Mouse (Mus musculus) heart, embryonic 16.5 days (tissue): ENCODE data around the gene Pdzrn3. TPM values are rescaled to one million over a fixed set of nuclear protein-coding genes. Genes with fewer than 3 reads are reported as not detected.
A peak's percentile ranks its signal among the peaks of the same experiment; 100 is the strongest.

ENCODE experiments used
- ATAC-seq: fragments of 200-750 bp; cut with Nextera tagmentation; replicated peaks from 2 replicates; pipeline ENCODE4 v1.8.0; 2017; ENCODE audit warnings: moderate number of reproducible peaks; ENCODE audit not compliant: insufficient read depth, low FRiP score; ENCODE audit errors: extremely low read depth
- H3K27ac ChIP-seq: fragments of 300-500 bp; sonication (generic); 2 replicates; pipeline ENCODE4 v1.5.1; 2014; ENCODE audit warnings: mild to moderate bottlenecking, low read length, control low read depth, moderate library complexity
- H3K27me3 ChIP-seq: fragments of 300-500 bp; sonication (generic); 2 replicates; pipeline ENCODE4 v1.6.1; 2014; ENCODE audit warnings: low read length, mixed read lengths; ENCODE audit not compliant: control insufficient read depth, insufficient read depth
- H3K36me3 ChIP-seq: fragments of 300-500 bp; sonication (generic); 2 replicates; pipeline ENCODE4 v1.6.1; 2014; ENCODE audit not compliant: control insufficient read depth, insufficient read depth
- H3K4me1 ChIP-seq: fragments of 300-500 bp; sonication (generic); 2 replicates; pipeline ENCODE4 v1.6.1; 2014; ENCODE audit warnings: low read length, mixed read lengths; ENCODE audit not compliant: control insufficient read depth, insufficient read depth
- H3K4me2 ChIP-seq: fragments of 300-500 bp; sonication (generic); 2 replicates; pipeline ENCODE4 v1.6.1; 2014; ENCODE audit warnings: low read depth, mild to moderate bottlenecking, control low read depth, low read length
- H3K4me3 ChIP-seq: fragments of 300-500 bp; sonication (generic); 2 replicates; pipeline ENCODE4 v1.5.1; 2014; ENCODE audit warnings: mild to moderate bottlenecking, control low read depth, low read length
- H3K9ac ChIP-seq: fragments of 300-500 bp; sonication (generic); 2 replicates; pipeline ENCODE4 v1.6.1; 2014; ENCODE audit warnings: low read length, control low read depth
- H3K9me3 ChIP-seq: fragments of 300-500 bp; sonication (generic); replicated peaks from 2 replicates; pipeline ENCODE4 v1.6.1; 2016; ENCODE audit warnings: low read length; ENCODE audit not compliant: control insufficient read depth
- WGBS: fragments of 180-500 bp; shearing (Covaris S2); extraction: QIAGEN DNeasy Blood & Tissue Kit; methylation state at CpG from one replicate; pipeline ENCODE4 v1.1.7; 2014; 5-methylcytosine and 5-hydroxymethylcytosine counted together
- polyA plus RNA-seq: library from polyadenylated mRNA; unstranded; fragments of >200 nt; fragmentation: Nextera tagmentation; extraction: Ambion mirVana; gene quantifications from 2 replicates; pipeline ENCODE4 v1.2.1, GENCODE M21; 2015

The Pdzrn3 gene
- polyA plus RNA-seq, 1 experiment from 2014 or later = 13.1 TPM

GRCm38 (mm10) chr6:101376049-101376448, 1.6 kb downstream of the Pdzrn3 start:
- no peaks in the 10 kb centered on the region for H3K27me3 ChIP-seq
- WGBS = 26% methylated on average over 10 of the region's 10 CpGs
- peak overlapping the region; percentile 86 for H3K27ac ChIP-seq
- peaks cover 19% of the 10 kb centered on the region for H3K4me1 ChIP-seq
- peak overlapping the region; percentile 87 for H3K4me2 ChIP-seq
- no peaks in the 10 kb centered on the region for H3K36me3 ChIP-seq
- H3K4me3 ChIP-seq = peak overlapping the region; percentile 64
- ATAC-seq = no peak
- H3K9ac ChIP-seq = peak overlapping the region; percentile 77
- H3K9me3 ChIP-seq = no peaks in the 10 kb centered on the region

- 0 out of 2 replicates have a peak, but pooled peaks cover 2% of the 10 kb centered on the region for H3K36me3 ChIP-seq
- peak; percentile 46; the same call in 1 of the 2 replicates for ATAC-seq
- 2% methylated on average over 7 of the region's 7 CpGs for WGBS
Measured at GRCm38 (mm10) chr6:101374721-101375120, 3.0 kb downstream of the Pdzrn3 start.

GRCm38 (mm10) chr6:101374186-101374585, 3.5 kb downstream of the Pdzrn3 start:
- peak overlapping the region; percentile 92 for H3K27ac ChIP-seq
- H3K4me2 ChIP-seq = peak overlapping the region; percentile 87
- no peaks in the 10 kb centered on the region for H3K27me3 ChIP-seq
- ATAC-seq = no peak
- 0 out of 2 replicates have a peak, but pooled peaks cover 2% of the 10 kb centered on the region for H3K36me3 ChIP-seq
- WGBS = 67% methylated on average over 1 of the region's 1 CpGs
- H3K9me3 ChIP-seq = no peaks in the 10 kb centered on the region
- peak overlapping the region; percentile 45 for H3K4me3 ChIP-seq
- peak overlapping the region; percentile 61 for H3K9ac ChIP-seq
- peaks cover 24% of the 10 kb centered on the region for H3K4me1 ChIP-seq

More at GRCm38 (mm10) chr6:101374721-101375120, 3.0 kb downstream of the Pdzrn3 start:
- peak overlapping the region; percentile 92 for H3K27ac ChIP-seq
- peak overlapping the region; percentile 45 for H3K4me3 ChIP-seq
- peak overlapping the region; percentile 87 for H3K4me2 ChIP-seq
- peak overlapping the region; percentile 70 for H3K9ac ChIP-seq
- H3K9me3 ChIP-seq = no peaks in the 10 kb centered on the region
- H3K27me3 ChIP-seq = no peaks in the 10 kb centered on the region
- peaks cover 19% of the 10 kb centered on the region for H3K4me1 ChIP-seq

- H3K9ac ChIP-seq = no peak overlapping the region
- no peaks in the 10 kb centered on the region for H3K27me3 ChIP-seq
- ATAC-seq = no peak
- no peaks in the 10 kb centered on the region for H3K9me3 ChIP-seq
- peaks cover 32% of the 10 kb centered on the region for H3K4me1 ChIP-seq
- H3K4me2 ChIP-seq = no peak overlapping the region
- H3K27ac ChIP-seq = no peak overlapping the region
- no peak overlapping the region for H3K4me3 ChIP-seq
- 0 out of 2 replicates have a peak, but pooled peaks cover 2% of the 10 kb centered on the region for H3K36me3 ChIP-seq
- 77% methylated on average over 5 of the region's 5 CpGs for WGBS
Measured at GRCm38 (mm10) chr6:101372982-101373381, 4.7 kb downstream of the Pdzrn3 start.

GRCm38 (mm10) chr6:101366809-101367602, 10.7 kb downstream of the Pdzrn3 start:
- H3K9ac ChIP-seq = peak overlapping the region; percentile 47
- peaks cover 60% of the 10 kb centered on the region for H3K4me1 ChIP-seq
- H3K36me3 ChIP-seq = 0 out of 2 replicates have a peak, but pooled peaks cover 2% of the 10 kb centered on the region
- no peak overlapping the region for H3K4me3 ChIP-seq
- WGBS = 23% methylated on average over 9 of the region's 9 CpGs
- ATAC-seq = peak; percentile 70
- no peaks in the 10 kb centered on the region for H3K27me3 ChIP-seq
- no peaks in the 10 kb centered on the region for H3K9me3 ChIP-seq
- peak overlapping the region; percentile 36; the same call in 1 of the 2 replicates for H3K4me2 ChIP-seq
- peak overlapping the region; percentile 90 for H3K27ac ChIP-seq

- Histone ChIP-seq H3K9ac (peak overlapping the region; percentile 3; the same call in 1 of the 2 replicates), H3K9me3 (no peaks in the 10 kb centered on the region), H3K27me3 (no peaks in the 10 kb centered on the region), H3K4me2 (no peak overlapping the region), H3K27ac (peak overlapping the region; percentile 90), H3K36me3 (peaks cover 13% of the 10 kb centered on the region), H3K4me1 (peaks cover 63% of the 10 kb centered on the region), H3K4me3 (no peak overlapping the region)
- 50% methylated on average over 6 of the region's 6 CpGs for WGBS
- no peak for ATAC-seq
Measured at GRCm38 (mm10) chr6:101365795-101366194, 11.9 kb downstream of the Pdzrn3 start.

GRCm38 (mm10) chr6:101363904-101364303, 13.8 kb downstream of the Pdzrn3 start:
- no peak overlapping the region for H3K4me2 ChIP-seq

GRCm38 (mm10) chr6:101362728-101363127, 15.0 kb downstream of the Pdzrn3 start:
- Histone ChIP-seq H3K27ac (peak overlapping the region; percentile 30), H3K27me3 (no peaks in the 10 kb centered on the region), H3K36me3 (peaks cover 11% of the 10 kb centered on the region), H3K4me1 (peaks cover 62% of the 10 kb centered on the region), H3K9me3 (no peaks in the 10 kb centered on the region), H3K4me3 (no peak overlapping the region), H3K9ac (no peak overlapping the region), H3K4me2 (no peak overlapping the region)
- peak; percentile 16; the same call in 1 of the 2 replicates for ATAC-seq
- 26% methylated on average over 5 of the region's 5 CpGs for WGBS

More at GRCm38 (mm10) chr6:101363904-101364303, 13.8 kb downstream of the Pdzrn3 start:
- Histone ChIP-seq H3K9me3 (no peaks in the 10 kb centered on the region), H3K4me1 (peaks cover 67% of the 10 kb centered on the region), H3K9ac (no peak overlapping the region), H3K36me3 (peaks cover 11% of the 10 kb centered on the region), H3K4me3 (no peak overlapping the region), H3K27ac (peak overlapping the region; percentile 48), H3K27me3 (no peaks in the 10 kb centered on the region)
- WGBS = 64% methylated on average over 5 of the region's 5 CpGs
- no peak for ATAC-seq

- Histone ChIP-seq H3K9ac (no peak overlapping the region), H3K27ac (peak overlapping the region; percentile 30), H3K4me1 (peaks cover 57% of the 10 kb centered on the region), H3K27me3 (no peaks in the 10 kb centered on the region), H3K4me2 (no peak overlapping the region), H3K36me3 (peaks cover 11% of the 10 kb centered on the region), H3K4me3 (no peak overlapping the region), H3K9me3 (no peaks in the 10 kb centered on the region)
- WGBS = 36% methylated on average over 4 of the region's 4 CpGs
- ATAC-seq = no peak
Measured at GRCm38 (mm10) chr6:101362268-101362667, 15.4 kb downstream of the Pdzrn3 start.
